Mouse (Mus musculus): Measurements from ENCODE around the gene Bahcc1. TPM values are rescaled to one million over a fixed set of nuclear protein-coding genes. Genes with fewer than 3 reads are reported as not detected.

Gene Bahcc1
- total and polyA plus RNA-seq, 2 experiments = 1.2 to 3.4 TPM

- H3K4me1 ChIP-seq (ENCODE audit: control insufficient read depth, insufficient read depth, low read length) = peaks cover 28% of the 10 kb centered on the region
- H3K27ac ChIP-seq (replicated peaks; ENCODE audit: insufficient read depth, low read depth, low read length) = no peak overlapping the region
- TF ChIP-seq CTCF (IDR thresholded peaks at IDR 0.05; ENCODE audit: low read depth, low read length) (no peak), POLR2A (IDR thresholded peaks at IDR 0.05; ENCODE audit: extremely low read depth, insufficient read depth, low read length) (no peak)
- H3K36me3 ChIP-seq (ENCODE audit: control insufficient read depth, insufficient read depth, low read length) = no peaks in the 10 kb centered on the region
- H3K79me2 ChIP-seq (ENCODE audit: control insufficient read depth, insufficient read depth, low read length) = peaks cover 23% of the 10 kb centered on the region
- H3K4me3 ChIP-seq (ENCODE audit: insufficient read depth, low read depth, low read length) = no peak overlapping the region
- no peak for DNase-seq (ENCODE audit: extremely low read depth, low read depth, low spot score)
- WGBS = 97% methylated on average over 13 of the region's 13 CpGs
- H3K27me3 ChIP-seq (ENCODE audit: control insufficient read depth, insufficient read depth, low read length) = no peaks in the 10 kb centered on the region
- H3K9ac ChIP-seq (ENCODE audit: low read depth, low read length) = no peak overlapping the region
Observed at GRCm38 (mm10) chr11:120257911-120258310, 25.2 kb downstream of the Bahcc1 start.

- H3K4me1 ChIP-seq (ENCODE audit: control insufficient read depth, insufficient read depth, low read length) = peaks cover 28% of the 10 kb centered on the region
- DNase-seq (ENCODE audit: extremely low read depth, low read depth, low spot score) = no peak
- no peaks in the 10 kb centered on the region for H3K36me3 ChIP-seq (ENCODE audit: control insufficient read depth, insufficient read depth, low read length)
- no peak overlapping the region for H3K27ac ChIP-seq (replicated peaks; ENCODE audit: insufficient read depth, low read depth, low read length)
- TF ChIP-seq CTCF (IDR thresholded peaks at IDR 0.05; ENCODE audit: low read depth, low read length) = no peak
- H3K4me3 ChIP-seq (ENCODE audit: insufficient read depth, low read depth, low read length) = no peak overlapping the region
- peaks cover 26% of the 10 kb centered on the region for H3K79me2 ChIP-seq (ENCODE audit: control insufficient read depth, insufficient read depth, low read length)
- H3K9ac ChIP-seq (ENCODE audit: low read depth, low read length) = no peak overlapping the region
- no peaks in the 10 kb centered on the region for H3K27me3 ChIP-seq (ENCODE audit: control insufficient read depth, insufficient read depth, low read length)
- WGBS = 90% methylated on average over 12 of the region's 12 CpGs
Observed at GRCm38 (mm10) chr11:120258896-120259689, 26.3 kb downstream of the Bahcc1 start.

- peaks cover 26% of the 10 kb centered on the region for H3K79me2 ChIP-seq (ENCODE audit: control insufficient read depth, insufficient read depth, low read length)
- H3K9ac ChIP-seq (ENCODE audit: low read depth, low read length) = no peak overlapping the region
- no peak overlapping the region for H3K27ac ChIP-seq (replicated peaks; ENCODE audit: insufficient read depth, low read depth, low read length)
- DNase-seq (ENCODE audit: extremely low read depth, low read depth, low spot score) = peak; percentile 89
- no peaks in the 10 kb centered on the region for H3K36me3 ChIP-seq (ENCODE audit: control insufficient read depth, insufficient read depth, low read length)
- H3K4me3 ChIP-seq (ENCODE audit: insufficient read depth, low read depth, low read length) = no peak overlapping the region
- TF ChIP-seq POLR2A (IDR thresholded peaks at IDR 0.05; ENCODE audit: extremely low read depth, insufficient read depth, low read length) (no peak), CTCF (IDR thresholded peaks at IDR 0.05; ENCODE audit: low read depth, low read length) (no peak)
- WGBS = 43% methylated on average over 25 of the region's 25 CpGs
- no peaks in the 10 kb centered on the region for H3K27me3 ChIP-seq (ENCODE audit: control insufficient read depth, insufficient read depth, low read length)
- peaks cover 22% of the 10 kb centered on the region for H3K4me1 ChIP-seq (ENCODE audit: control insufficient read depth, insufficient read depth, low read length)
Observed at GRCm38 (mm10) chr11:120259792-120260768, 27.3 kb downstream of the Bahcc1 start.

- H3K79me2 ChIP-seq (ENCODE audit: control insufficient read depth, insufficient read depth, low read length) = peaks cover 26% of the 10 kb centered on the region
- DNase-seq (ENCODE audit: extremely low read depth, low read depth, low spot score) = no peak
- 86% methylated on average over 6 of the region's 6 CpGs for WGBS
- H3K27me3 ChIP-seq (ENCODE audit: control insufficient read depth, insufficient read depth, low read length) = no peaks in the 10 kb centered on the region
- H3K4me1 ChIP-seq (ENCODE audit: control insufficient read depth, insufficient read depth, low read length) = peaks cover 18% of the 10 kb centered on the region
- TF ChIP-seq POLR2A (IDR thresholded peaks at IDR 0.05; ENCODE audit: extremely low read depth, insufficient read depth, low read length) (no peak), CTCF (IDR thresholded peaks at IDR 0.05; ENCODE audit: low read depth, low read length) (no peak)
- H3K36me3 ChIP-seq (ENCODE audit: control insufficient read depth, insufficient read depth, low read length) = no peaks in the 10 kb centered on the region
- H3K4me3 ChIP-seq (ENCODE audit: insufficient read depth, low read depth, low read length) = no peak overlapping the region
- no peak overlapping the region for H3K9ac ChIP-seq (ENCODE audit: low read depth, low read length)
- H3K27ac ChIP-seq (replicated peaks; ENCODE audit: insufficient read depth, low read depth, low read length) = no peak overlapping the region
Observed at GRCm38 (mm10) chr11:120260769-120261150, 28.0 kb downstream of the Bahcc1 start.

DNA sequence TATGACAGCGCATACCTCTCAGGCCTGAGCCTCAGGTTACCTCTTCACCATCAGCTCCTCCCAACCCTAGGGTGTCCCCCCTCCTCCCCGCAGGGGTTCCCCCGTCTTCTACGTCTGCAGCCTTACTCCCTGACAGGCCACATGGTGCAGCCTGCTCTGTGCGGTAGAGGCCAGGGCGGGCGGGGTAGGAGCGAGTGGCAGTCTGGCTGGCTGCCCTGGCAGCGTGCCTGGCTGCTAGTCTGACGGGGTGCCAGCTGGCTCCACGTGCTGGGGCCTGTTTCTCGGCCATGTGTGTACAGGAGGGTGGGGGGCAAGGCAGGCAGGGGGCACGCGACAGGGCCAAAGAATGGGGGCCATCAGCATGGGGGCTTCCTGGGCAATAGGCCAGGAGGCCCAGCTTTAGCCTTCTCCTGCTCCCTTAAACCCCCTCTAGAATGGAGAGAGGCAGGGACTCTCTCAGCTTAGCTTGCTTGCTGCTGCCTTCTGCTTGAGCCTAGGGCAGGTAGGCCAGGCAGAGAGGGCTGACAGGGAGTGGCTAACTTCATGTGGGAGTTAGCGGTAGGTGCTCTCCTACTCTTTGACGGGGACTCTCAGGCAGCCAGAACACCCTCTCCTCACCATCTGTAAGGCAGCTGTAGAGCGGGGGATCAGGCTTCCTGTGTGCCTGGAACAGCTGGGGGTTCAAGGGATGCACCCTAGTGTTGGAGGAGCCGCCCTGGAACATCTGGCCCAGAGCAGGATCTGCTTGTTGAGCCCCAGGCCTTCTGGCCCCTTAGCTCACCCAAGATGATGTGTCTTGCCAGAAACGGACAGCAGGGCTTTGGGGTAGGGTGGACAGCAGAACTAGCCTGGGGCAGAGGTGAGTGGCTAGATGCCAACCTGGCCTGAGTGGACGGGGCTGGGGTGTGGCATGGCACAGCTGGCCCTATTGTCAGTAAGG, 28.9 kb downstream of the Bahcc1 start:
- peak; percentile 77 for DNase-seq (ENCODE audit: extremely low read depth, low read depth, low spot score)
- no peaks in the 10 kb centered on the region for H3K27me3 ChIP-seq (ENCODE audit: control insufficient read depth, insufficient read depth, low read length)
- H3K27ac ChIP-seq (replicated peaks; ENCODE audit: insufficient read depth, low read depth, low read length) = peak overlapping the region; percentile 14
- no peak overlapping the region for H3K4me3 ChIP-seq (ENCODE audit: insufficient read depth, low read depth, low read length)
- H3K9ac ChIP-seq (ENCODE audit: low read depth, low read length) = no peak overlapping the region
- no peaks in the 10 kb centered on the region for H3K36me3 ChIP-seq (ENCODE audit: control insufficient read depth, insufficient read depth, low read length)
- H3K4me1 ChIP-seq (ENCODE audit: control insufficient read depth, insufficient read depth, low read length) = peaks cover 18% of the 10 kb centered on the region
- peaks cover 19% of the 10 kb centered on the region for H3K79me2 ChIP-seq (ENCODE audit: control insufficient read depth, insufficient read depth, low read length)
- no peak for TF ChIP-seq POLR2A (IDR thresholded peaks at IDR 0.05; ENCODE audit: extremely low read depth, insufficient read depth, low read length)
- TF ChIP-seq CTCF (IDR thresholded peaks at IDR 0.05; ENCODE audit: low read depth, low read length) = no peak
- WGBS = 15% methylated on average over 20 of the region's 20 CpGs

Data from liver, adult 2 months (tissue).